Mouse (Mus musculus) stomach, embryonic 15.5 days (tissue): ENCODE data around the gene Ankrd24. TPM values are rescaled to one million over a fixed set of nuclear protein-coding genes. Genes with fewer than 3 reads are reported as not detected.
"Not testable (repeated sequence)": the region's sequence is repeated elsewhere in the genome, so short reads cannot be mapped to it uniquely, and the experiment has no call there.

Source experiments
- ATAC-seq: fragments of 200-750 bp; cut with Nextera tagmentation; 2 replicates; pipeline ENCODE4 v1.8.0; 2017; ENCODE audit warnings: low read depth, moderate number of reproducible peaks, moderate TSS enrichment; ENCODE audit not compliant: insufficient read depth, low FRiP score
- H3K27ac ChIP-seq: fragments of 300-500 bp; sonication (generic); 2 replicates; pipeline ENCODE4 v1.5.1; 2015; ENCODE audit warnings: mild to moderate bottlenecking, inconsistent platforms
- H3K27me3 ChIP-seq: fragments of 300-500 bp; sonication (generic); replicated peaks from 2 replicates; pipeline ENCODE4 v1.6.1; 2015; ENCODE audit warnings: inconsistent platforms
- H3K36me3 ChIP-seq: fragments of 300-500 bp; sonication (generic); 2 replicates; pipeline ENCODE4 v1.6.1; 2015; ENCODE audit warnings: inconsistent platforms
- H3K4me1 ChIP-seq: fragments of 300-500 bp; sonication (generic); 2 replicates; pipeline ENCODE4 v1.6.1; 2015; ENCODE audit warnings: inconsistent platforms
- H3K4me2 ChIP-seq: fragments of 300-500 bp; sonication (generic); 2 replicates; pipeline ENCODE4 v1.6.1; 2015; ENCODE audit warnings: mild to moderate bottlenecking, inconsistent platforms
- H3K4me3 ChIP-seq: fragments of 300-500 bp; sonication (generic); replicated peaks from 2 replicates; pipeline ENCODE4 v1.5.1; 2015; ENCODE audit warnings: inconsistent platforms
- H3K9ac ChIP-seq: fragments of 300-500 bp; sonication (generic); 2 replicates; pipeline ENCODE4 v1.6.1; 2015; ENCODE audit warnings: inconsistent platforms
- H3K9me3 ChIP-seq: fragments of 300-500 bp; sonication (generic); 2 replicates; pipeline ENCODE4 v1.6.1; 2016; ENCODE audit warnings: inconsistent platforms
- WGBS: fragments of 180-500 bp; shearing (Covaris S2); methylation state at CpG from one replicate; pipeline ENCODE4 v1.1.7; 2015; 5-methylcytosine and 5-hydroxymethylcytosine counted together
- polyA plus RNA-seq: library from polyadenylated mRNA; unstranded; fragments of >200 nt; fragmentation: Nextera tagmentation; extraction: Ambion mirVana; gene quantifications from 2 replicates; pipeline ENCODE4 v1.2.1, GENCODE M21; 2015

Ankrd24 gene
- polyA plus RNA-seq, 1 experiment from 2014 or later, result 10.9 TPM

DNA sequence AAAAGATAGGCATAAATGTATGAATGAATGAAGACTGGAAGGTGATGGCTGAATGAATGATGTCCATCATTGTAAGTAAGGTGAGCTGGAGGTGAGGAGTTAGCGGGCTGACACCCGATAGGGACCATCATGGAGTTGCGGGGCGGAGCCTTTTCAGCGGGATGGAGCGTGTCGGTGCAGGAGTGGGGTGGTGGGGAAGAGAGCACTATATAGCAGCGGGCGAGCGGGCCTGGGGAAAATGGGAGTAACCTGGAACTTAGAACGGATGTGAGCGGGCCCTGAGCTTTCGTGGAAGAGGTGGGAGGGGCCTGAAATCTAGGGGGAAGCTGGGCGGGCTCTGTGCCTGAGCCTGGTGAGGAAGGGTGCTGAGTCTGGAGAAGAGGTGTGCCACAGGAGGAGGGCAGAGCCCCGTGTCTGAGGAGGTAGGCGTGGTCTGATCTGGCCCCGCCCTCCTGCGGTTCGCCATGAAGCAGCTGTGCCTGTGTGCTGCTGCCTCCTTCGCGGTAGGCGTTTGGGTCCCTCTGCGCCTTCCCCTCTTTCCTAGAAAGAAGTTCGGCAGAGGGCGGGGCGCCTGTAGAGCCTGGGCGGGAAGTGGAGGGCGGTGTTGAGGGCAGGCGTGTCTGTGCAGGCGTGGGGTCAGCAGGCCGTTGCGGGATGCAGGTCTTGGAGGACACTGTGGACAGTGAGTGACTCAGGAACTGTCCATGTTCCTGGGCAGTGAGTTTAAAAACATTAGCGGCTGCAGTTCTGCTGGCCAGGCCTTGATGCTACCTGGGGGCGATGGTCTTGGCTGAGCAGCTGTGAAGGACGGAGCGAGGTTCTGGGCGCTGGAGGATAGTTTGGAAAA lies 5.1 kb downstream of the Ankrd24 start:
- Histone ChIP-seq H3K4me1 (peaks cover 7% of the 10 kb centered on the region; the same call in 1 of the 2 replicates), H3K36me3 (no peaks in the 10 kb centered on the region), H3K27me3 (no peaks in the 10 kb centered on the region), H3K4me2 (peak overlapping the region; percentile 79), H3K9me3 (no peaks in the 10 kb centered on the region), H3K27ac (peak overlapping the region; percentile 77), H3K4me3 (peak overlapping the region; percentile 47), H3K9ac (peak overlapping the region; percentile 19)
- 4% methylated on average over 37 of the region's 37 CpGs for WGBS
- peak; percentile 93 for ATAC-seq

DNA sequence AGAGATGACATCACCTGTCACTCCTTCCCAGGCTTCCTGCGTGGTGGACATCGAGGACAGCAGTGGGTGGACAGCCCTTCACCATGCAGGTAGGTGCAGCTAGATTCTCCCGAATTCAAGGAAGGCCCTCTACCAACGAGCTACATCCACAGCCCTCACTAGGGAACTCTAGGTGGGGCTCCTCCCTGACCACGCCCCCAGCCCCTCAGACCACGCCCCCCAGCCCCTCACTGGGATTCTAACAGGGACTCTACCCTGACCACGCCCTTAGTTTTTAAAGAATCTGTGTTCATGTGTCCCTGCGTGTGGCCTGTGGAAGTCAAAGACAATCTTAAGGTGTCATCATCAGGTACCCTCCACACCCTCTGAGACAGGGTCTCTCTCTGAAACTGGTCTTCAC lies 8.0 kb downstream of the Ankrd24 start:
- no peak overlapping the region for H3K4me3 ChIP-seq
- ATAC-seq, result no peak
- H3K9ac ChIP-seq, result no peak overlapping the region
- H3K27me3 ChIP-seq, result no peaks in the 10 kb centered on the region
- no peak overlapping the region for H3K27ac ChIP-seq
- H3K36me3 ChIP-seq, result no peaks in the 10 kb centered on the region
- 17% methylated on average over 8 of the region's 8 CpGs for WGBS
- H3K4me1 ChIP-seq, result peaks cover 6% of the 10 kb centered on the region; the same call in 1 of the 2 replicates
- no peak overlapping the region for H3K4me2 ChIP-seq
- no peaks in the 10 kb centered on the region for H3K9me3 ChIP-seq

DNA sequence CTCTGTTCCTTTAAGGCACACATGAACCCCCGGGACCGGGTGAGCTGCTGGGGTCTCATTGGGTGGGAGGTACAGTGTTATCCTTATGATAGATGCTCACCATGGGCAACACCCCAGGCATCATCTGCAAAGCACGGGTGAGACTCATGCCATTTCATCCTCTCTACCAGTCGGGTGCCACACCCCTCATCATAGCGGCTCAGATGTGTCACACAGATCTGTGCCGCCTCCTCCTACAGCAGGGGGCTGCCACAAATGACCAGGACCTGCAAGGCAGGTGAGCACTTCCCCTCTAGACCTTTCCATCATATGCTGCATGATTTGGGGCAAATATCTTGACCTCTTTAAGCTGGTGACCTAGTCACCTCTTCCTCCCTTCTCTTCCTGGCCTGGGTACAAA lies 9.8 kb downstream of the Ankrd24 start:
- Histone ChIP-seq H3K27me3 (no peaks in the 10 kb centered on the region), H3K27ac (no peak overlapping the region), H3K4me3 (no peak overlapping the region), H3K36me3 (no peaks in the 10 kb centered on the region), H3K4me1 (peaks cover 19% of the 10 kb centered on the region), H3K4me2 (no peak overlapping the region), H3K9me3 (no peaks in the 10 kb centered on the region), H3K9ac (no peak overlapping the region)
- WGBS, result 81% methylated on average over 6 of the region's 6 CpGs
- no peak for ATAC-seq

DNA sequence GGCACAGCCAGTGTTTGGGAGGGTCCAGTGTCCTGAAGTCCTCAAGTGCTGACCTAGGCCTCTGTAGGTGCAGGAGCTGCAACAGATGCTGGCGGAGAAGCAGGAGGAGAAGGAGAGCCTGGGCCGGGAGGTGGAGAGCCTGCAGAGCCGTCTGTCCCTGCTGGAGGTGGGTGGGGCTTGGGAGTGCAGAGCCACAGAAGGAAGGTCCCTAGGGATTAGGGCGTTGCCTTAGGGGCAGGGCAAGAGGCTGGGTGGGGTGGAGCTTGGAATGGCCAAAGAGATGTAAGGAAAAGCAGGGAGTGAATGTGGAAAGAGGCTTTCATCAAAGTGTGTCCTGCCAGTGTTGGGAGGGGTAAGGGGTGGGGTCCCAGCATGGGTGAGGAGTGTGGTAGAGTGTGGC lies 12.5 kb downstream of the Ankrd24 start:
- H3K36me3 ChIP-seq, H3K9ac ChIP-seq, H3K27ac ChIP-seq, H3K27me3 ChIP-seq, H3K9me3 ChIP-seq, ATAC-seq, H3K4me3 ChIP-seq, H3K4me2 ChIP-seq: not testable (repeated sequence)
- 50% methylated on average over 4 of the region's 4 CpGs for WGBS
- peaks cover 12% of the 10 kb centered on the region for H3K4me1 ChIP-seq

DNA sequence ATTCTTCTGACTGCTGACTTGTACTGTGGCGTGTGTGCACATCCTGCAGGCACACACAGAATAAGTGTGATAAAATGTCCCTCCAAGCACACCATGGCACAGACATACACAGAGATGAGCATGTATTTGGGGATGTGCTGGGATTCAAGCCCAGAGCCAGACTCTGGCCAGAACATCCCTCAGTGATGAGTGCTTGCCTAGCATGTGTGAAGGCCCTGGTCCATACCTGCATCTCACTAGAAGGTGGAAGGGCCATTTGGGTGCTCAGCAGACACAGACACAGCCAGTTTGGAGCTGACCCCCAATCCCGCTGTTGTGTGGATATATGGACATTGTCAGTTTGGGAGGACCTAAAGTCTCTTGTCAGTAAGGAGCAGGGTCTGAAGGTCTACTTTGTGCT lies 13.2 kb downstream of the Ankrd24 start:
- no peaks in the 10 kb centered on the region for H3K9me3 ChIP-seq
- peaks cover 12% of the 10 kb centered on the region for H3K4me1 ChIP-seq
- no peak overlapping the region for H3K9ac ChIP-seq
- no peaks in the 10 kb centered on the region for H3K36me3 ChIP-seq
- ATAC-seq, result no peak
- no peak overlapping the region for H3K4me3 ChIP-seq
- H3K27me3 ChIP-seq, result no peaks in the 10 kb centered on the region
- no peak overlapping the region for H3K4me2 ChIP-seq
- WGBS, result 93% methylated on average over 2 of the region's 2 CpGs
- no peak overlapping the region for H3K27ac ChIP-seq

DNA sequence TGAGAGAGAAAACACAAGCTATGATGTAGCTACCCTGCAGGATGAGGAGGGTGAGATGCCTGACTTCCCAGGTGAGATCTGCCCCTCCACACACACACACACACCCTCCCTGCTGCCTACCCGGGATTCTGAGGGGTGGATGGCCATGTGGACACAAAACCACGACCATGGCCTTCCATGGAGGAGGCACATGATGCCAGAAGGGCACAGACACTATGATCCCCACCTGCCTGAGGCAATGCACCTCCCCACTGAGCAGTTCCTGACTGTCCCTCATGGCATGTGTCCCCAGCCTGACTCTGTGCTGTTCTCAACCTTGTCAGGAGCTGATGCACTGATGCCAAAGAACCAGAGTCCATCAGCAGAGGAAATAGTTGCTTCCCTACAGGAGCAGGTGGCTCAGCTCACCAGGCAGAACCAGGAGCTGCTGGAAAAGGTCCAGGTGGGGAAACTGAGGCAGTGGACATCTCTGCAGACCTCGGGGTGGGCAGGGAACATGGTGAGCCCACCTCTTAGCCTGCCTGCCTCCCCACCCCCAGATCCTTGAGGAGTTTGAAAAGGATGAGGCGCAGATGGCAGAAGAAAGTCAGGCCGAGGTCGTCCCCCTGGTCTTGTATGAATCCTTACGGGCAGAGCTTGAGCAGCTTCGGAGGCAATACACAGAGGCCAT lies 13.8 kb downstream of the Ankrd24 start:
- no peaks in the 10 kb centered on the region for H3K36me3 ChIP-seq
- WGBS, result 72% methylated on average over 8 of the region's 8 CpGs
- peaks cover 12% of the 10 kb centered on the region for H3K4me1 ChIP-seq
- no peaks in the 10 kb centered on the region for H3K9me3 ChIP-seq
- H3K27ac ChIP-seq, result no peak overlapping the region
- peak overlapping the region; percentile 81 for H3K4me3 ChIP-seq
- H3K4me2 ChIP-seq, result peak overlapping the region; percentile 83
- no peak for ATAC-seq
- H3K9ac ChIP-seq, result no peak overlapping the region; the same call in 1 of the 2 replicates
- no peaks in the 10 kb centered on the region for H3K27me3 ChIP-seq

DNA sequence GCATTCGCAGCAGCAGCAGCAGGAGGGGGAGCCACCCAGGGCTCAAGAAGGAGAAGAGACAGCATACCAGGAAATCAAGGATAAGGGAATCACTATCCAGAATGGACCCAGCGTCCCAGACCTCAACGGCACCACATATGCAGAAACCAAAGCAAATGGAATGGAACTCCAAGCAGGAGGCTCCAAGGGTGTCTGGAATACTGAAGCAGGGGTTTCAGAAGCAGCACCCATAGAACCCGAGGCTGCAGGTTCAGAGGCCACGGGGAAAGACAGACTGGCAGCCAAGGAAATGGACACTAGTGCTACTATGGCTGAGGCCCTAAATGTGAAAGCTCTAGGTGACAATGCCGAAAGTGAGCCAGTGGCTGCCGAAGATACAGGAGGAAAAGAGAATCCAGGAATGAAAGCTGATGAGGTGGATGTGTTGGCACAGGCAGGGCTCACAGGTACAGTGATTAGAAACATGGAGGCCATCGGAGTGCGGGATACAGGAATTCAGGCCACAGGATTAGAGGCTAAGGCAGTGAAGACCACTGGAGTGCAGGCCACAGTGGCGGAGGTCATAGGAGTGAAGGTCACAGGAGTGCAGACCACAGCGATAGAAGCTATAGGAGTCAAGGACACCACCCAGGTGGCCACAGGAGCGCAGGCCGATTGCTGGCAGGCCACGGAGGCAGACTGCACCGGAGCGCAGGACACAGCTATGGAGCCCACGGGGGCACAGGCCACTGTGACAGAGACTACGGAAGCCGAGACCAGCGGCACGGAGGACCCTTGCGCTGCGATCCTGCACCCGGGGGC lies 14.5 kb downstream of the Ankrd24 start:
- peak overlapping the region; percentile 96 for H3K9ac ChIP-seq
- H3K9me3 ChIP-seq, result no peaks in the 10 kb centered on the region
- 16% methylated on average over 24 of the region's 24 CpGs for WGBS
- H3K4me1 ChIP-seq, result peaks cover 12% of the 10 kb centered on the region
- peak overlapping the region; percentile 97 for H3K27ac ChIP-seq
- H3K4me2 ChIP-seq, result peak overlapping the region; percentile 83
- H3K27me3 ChIP-seq, result no peaks in the 10 kb centered on the region
- no peaks in the 10 kb centered on the region for H3K36me3 ChIP-seq
- ATAC-seq, result peak; percentile 28
- H3K4me3 ChIP-seq, result peak overlapping the region; percentile 81

DNA sequence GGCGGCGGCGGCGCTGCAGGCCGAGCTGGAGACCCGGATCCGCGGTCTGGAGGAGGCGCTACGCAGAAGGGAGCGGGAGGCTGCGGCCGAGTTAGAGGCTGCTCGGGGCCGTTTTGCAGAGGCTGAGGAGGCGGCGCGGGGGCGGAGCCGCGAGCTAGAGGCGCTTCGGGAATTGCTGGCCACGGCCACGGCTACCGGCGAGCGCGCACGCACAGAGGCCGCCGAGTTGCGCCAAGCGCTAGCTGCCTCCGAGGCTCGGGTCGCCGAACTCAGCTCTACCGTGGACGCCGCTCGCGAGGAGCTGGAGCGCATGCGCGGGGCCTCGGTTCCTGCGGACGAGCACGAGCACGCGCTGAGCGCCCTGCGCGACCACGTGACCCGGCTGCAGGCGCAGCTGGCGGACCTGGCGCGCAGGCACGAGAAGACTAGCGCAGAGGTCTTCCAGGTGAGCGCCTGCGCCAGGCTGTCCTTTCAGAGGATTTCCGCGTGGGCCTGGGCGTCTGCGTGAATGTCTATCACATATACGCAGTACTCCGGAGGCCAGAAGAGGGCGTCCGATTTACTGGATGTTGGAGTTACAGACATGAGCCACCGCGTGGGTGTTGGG lies 15.2 kb downstream of the Ankrd24 start:
- H3K36me3 ChIP-seq, result no peaks in the 10 kb centered on the region
- peak overlapping the region; percentile 96 for H3K9ac ChIP-seq
- under 1% methylated on average over 75 of the region's 75 CpGs for WGBS
- H3K4me2 ChIP-seq, result peak overlapping the region; percentile 83
- H3K4me3 ChIP-seq, result peak overlapping the region; percentile 81
- H3K27ac ChIP-seq, result peak overlapping the region; percentile 97
- peak; percentile 87 for ATAC-seq
- no peaks in the 10 kb centered on the region for H3K9me3 ChIP-seq
- peaks cover 12% of the 10 kb centered on the region for H3K4me1 ChIP-seq
- H3K27me3 ChIP-seq, result no peaks in the 10 kb centered on the region

DNA sequence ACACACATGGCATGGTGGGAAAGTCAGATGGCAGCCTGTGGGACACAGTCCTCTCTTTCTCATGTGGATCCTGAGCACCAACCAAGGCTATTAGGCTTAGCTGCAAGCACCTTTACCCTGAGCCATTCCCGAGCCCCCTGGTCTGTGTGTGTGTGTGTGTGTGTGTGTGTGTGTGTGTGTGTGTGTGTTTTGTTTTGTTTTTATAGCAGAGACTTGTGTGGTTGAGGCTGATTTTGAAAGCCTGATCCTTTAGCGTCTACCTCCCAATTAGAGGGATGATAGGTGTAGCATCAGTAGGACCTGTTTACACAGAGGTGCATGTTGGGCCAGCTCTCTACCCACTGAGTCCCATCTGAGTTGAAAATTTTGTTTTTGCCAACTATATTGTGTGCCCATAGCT lies 15.8 kb downstream of the Ankrd24 start:
- Histone ChIP-seq H3K27me3 (no peaks in the 10 kb centered on the region), H3K4me3 (peak overlapping the region; percentile 81), H3K9me3 (no peaks in the 10 kb centered on the region), H3K9ac (peak overlapping the region; percentile 26; the same call in 1 of the 2 replicates), H3K27ac (peak overlapping the region; percentile 97), H3K4me1 (peaks cover 12% of the 10 kb centered on the region), H3K36me3 (no peaks in the 10 kb centered on the region), H3K4me2 (peak overlapping the region; percentile 83)
- WGBS, result 52% methylated on average over 2 of the region's 2 CpGs
- 0 out of 2 replicates have a peak, but pooled peaks have one; percentile 1 for ATAC-seq

DNA sequence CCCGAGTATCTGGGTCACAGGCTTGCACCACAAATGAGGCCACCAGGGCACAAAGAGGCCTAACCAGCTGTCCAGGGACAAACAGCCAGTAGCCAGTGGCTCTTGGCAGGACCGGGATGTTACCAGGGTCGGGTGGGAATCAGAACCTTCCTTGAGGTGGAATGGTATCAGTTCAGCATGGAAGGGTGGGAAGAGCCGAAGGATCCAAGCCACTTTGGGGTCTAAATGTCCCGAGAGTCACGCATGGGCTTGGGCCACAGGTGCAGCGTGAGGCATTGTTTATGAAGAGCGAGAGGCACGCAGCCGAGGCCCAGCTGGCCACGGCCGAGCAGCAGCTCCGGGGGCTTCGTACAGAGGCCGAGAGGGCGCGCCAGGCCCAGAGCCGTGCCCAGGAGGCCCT lies 16.4 kb downstream of the Ankrd24 start:
- Histone ChIP-seq H3K4me3 (no peak overlapping the region), H3K4me1 (peaks cover 12% of the 10 kb centered on the region), H3K36me3 (no peaks in the 10 kb centered on the region), H3K4me2 (no peak overlapping the region), H3K9ac (no peak overlapping the region), H3K9me3 (no peaks in the 10 kb centered on the region), H3K27ac (no peak overlapping the region), H3K27me3 (no peaks in the 10 kb centered on the region)
- WGBS, result 87% methylated on average over 18 of the region's 18 CpGs
- no peak for ATAC-seq

DNA sequence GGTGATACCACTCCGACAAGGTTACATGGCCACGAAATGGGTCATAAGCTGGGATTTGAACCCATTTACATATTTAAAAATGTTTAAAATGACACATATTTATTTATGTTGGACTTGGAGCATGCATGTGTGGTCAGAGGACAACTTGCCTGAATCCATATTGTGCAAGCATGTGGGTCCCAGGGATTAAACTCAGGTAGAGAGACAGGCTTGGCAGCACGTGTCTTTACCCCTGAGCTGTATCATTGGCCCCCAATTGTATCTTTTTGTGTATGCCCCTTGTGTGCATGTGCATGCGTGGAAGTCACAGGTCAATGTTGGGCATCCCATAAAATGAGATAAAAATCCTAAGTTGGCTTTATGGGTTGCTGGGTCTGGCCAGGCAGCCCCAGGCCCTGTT lies 17.1 kb downstream of the Ankrd24 start:
- Histone ChIP-seq H3K4me3 (no peak overlapping the region), H3K27ac (no peak overlapping the region), H3K9ac (no peak overlapping the region), H3K27me3 (no peaks in the 10 kb centered on the region), H3K4me2 (no peak overlapping the region), H3K36me3 (no peaks in the 10 kb centered on the region), H3K9me3 (no peaks in the 10 kb centered on the region), H3K4me1 (peaks cover 12% of the 10 kb centered on the region)
- 88% methylated on average over 4 of the region's 4 CpGs for WGBS
- ATAC-seq, result no peak
